Mouse (Mus musculus): Measurements from ENCODE around the gene Dusp22.
A peak's percentile ranks its signal among the peaks of the same experiment; 100 is the strongest.

Dusp22 gene

GRCm38 (mm10) chr13:30659613-30660505 is at the start of gene Dusp22:
Gene Dusp22, plus strand, starts transcription at chr13:30659999.
- peak; percentile 95 for DNase-seq (ENCODE audit: low read depth, low spot score)

- DNase-seq (ENCODE audit: low read depth, low spot score): no peak
These were observed 47.6 kb upstream of the Dusp22 start for GRCm38 (mm10) chr13:30612079-30612794.

GRCm38 (mm10) chr13:30619684-30620083 is 40.1 kb upstream of the Dusp22 start:
- peak; percentile 38 for DNase-seq (ENCODE audit: low read depth, low spot score)

GRCm38 (mm10) chr13:30628195-30629048 is 31.4 kb upstream of the Dusp22 start:
- peak; percentile 76 for DNase-seq (ENCODE audit: low read depth, low spot score)

- no peak for DNase-seq (ENCODE audit: low read depth, low spot score)
These were observed 29.9 kb upstream of the Dusp22 start for GRCm38 (mm10) chr13:30629794-30630410.

GRCm38 (mm10) chr13:30632998-30633397 is 26.8 kb upstream of the Dusp22 start:
- DNase-seq (ENCODE audit: low read depth, low spot score): no peak

GRCm38 (mm10) chr13:30636453-30636852 is 23.3 kb upstream of the Dusp22 start:
- no peak for DNase-seq (ENCODE audit: low read depth, low spot score)

GRCm38 (mm10) chr13:30638378-30639115 is 21.3 kb upstream of the Dusp22 start:
- DNase-seq (ENCODE audit: low read depth, low spot score): no peak

GRCm38 (mm10) chr13:30642053-30642452 is 17.7 kb upstream of the Dusp22 start:
- DNase-seq (ENCODE audit: low read depth, low spot score): no peak

- no peak for DNase-seq (ENCODE audit: low read depth, low spot score)
These were observed 11.3 kb upstream of the Dusp22 start for GRCm38 (mm10) chr13:30648461-30648860.

- no peak for DNase-seq (ENCODE audit: low read depth, low spot score)
These were observed 10.6 kb upstream of the Dusp22 start for GRCm38 (mm10) chr13:30649197-30649596.

- no peak for DNase-seq (ENCODE audit: low read depth, low spot score)
These were observed 9.1 kb upstream of the Dusp22 start for GRCm38 (mm10) chr13:30650684-30651083.

GRCm38 (mm10) chr13:30653051-30653450 is 6.7 kb upstream of the Dusp22 start:
- no peak for DNase-seq (ENCODE audit: low read depth, low spot score)

GRCm38 (mm10) chr13:30654463-30654862 is 5.3 kb upstream of the Dusp22 start:
- DNase-seq (ENCODE audit: low read depth, low spot score): no peak

GRCm38 (mm10) chr13:30656909-30657308 is 2.9 kb upstream of the Dusp22 start:
- no peak for DNase-seq (ENCODE audit: low read depth, low spot score)

- no peak for DNase-seq (ENCODE audit: low read depth, low spot score)
These were observed 2.0 kb upstream of the Dusp22 start for GRCm38 (mm10) chr13:30657779-30658178.

GRCm38 (mm10) chr13:30658201-30658996 is 1.4 kb upstream of the Dusp22 start:
- DNase-seq (ENCODE audit: low read depth, low spot score): no peak

GRCm38 (mm10) chr13:30665261-30665660 is 5.5 kb downstream of the Dusp22 start:
- peak; percentile 76 for DNase-seq (ENCODE audit: low read depth, low spot score)

GRCm38 (mm10) chr13:30666537-30666936 is 6.7 kb downstream of the Dusp22 start:
- peak; percentile 83 for DNase-seq (ENCODE audit: low read depth, low spot score)

GRCm38 (mm10) chr13:30668301-30668700 is 8.5 kb downstream of the Dusp22 start:
- no peak for DNase-seq (ENCODE audit: low read depth, low spot score)

Data from brain, adult 2 months (tissue).